Mouse (Mus musculus): Measurements from ENCODE around the gene Shroom3.
A peak's percentile ranks its signal among the peaks of the same experiment; 100 is the strongest.

Gene Shroom3

DNA sequence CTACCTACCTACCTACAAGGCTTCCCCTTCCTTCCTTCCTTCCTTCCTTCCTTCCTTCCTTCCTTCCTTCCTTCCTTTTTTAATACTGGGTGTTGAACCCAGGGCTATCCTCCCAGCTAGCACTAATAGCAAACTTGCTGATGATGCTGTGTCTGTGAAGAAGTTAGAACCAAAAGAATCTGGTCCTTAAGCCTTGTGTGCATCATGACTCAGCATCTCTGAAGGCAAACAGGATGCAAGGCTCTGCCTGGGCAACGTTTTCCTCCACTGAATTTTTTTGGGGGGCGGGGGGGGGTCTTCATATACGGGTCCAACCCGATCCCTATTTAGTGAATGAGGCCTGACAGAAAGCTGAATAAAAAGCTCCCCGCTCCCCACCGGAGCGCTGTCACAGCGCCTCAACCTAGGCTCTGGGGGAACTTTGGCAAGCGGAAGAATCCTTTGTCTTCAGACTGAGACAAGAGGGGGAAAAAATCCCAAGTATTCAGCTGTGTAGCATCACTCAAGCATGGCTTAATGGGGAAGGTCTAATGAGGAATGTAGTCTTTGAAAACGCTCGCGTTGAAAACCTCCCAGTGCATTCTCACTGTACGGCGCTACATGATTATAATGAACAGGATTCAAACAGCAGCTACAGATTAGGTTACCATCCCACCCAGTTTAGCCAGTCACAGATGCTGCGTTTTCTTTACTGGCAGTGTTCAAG is 15.0 kb downstream of the Shroom3 start:
- DNase-seq (ENCODE audit: low read depth, low spot score): peak; percentile 40

DNA sequence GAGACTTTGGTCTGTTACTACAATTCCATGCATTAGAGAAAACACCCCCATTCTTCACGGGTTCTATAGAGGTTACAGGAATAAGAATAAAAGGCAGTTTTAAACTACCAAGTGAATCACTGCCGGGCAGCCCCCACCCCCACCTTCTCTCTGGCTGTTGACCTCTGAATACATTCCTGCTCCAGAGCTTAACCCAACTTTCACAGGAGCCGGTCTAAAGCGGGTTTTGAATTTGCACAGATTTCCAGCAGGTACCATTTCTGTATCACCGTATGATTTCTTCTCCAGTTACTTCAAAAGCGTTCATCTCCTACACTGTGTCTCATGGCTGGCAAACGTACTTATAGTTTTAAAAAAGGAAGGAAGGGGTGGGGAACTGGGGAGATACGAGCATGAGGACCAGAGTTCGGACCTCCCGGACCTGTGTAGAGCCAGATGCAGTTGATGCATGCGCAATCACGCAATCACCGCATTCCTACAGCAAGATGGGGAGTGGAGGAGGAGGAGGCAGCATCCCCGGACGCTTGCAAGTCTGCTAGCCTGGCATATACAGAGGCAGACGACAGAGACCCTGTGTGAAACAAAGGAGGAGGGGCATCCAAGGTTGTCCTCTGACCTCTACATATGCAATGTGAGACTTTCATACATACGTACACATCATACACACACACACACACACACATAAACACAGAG is 15.7 kb downstream of the Shroom3 start:
- no peak for DNase-seq (ENCODE audit: low read depth, low spot score)

GRCm38 (mm10) chr5:92701750-92702149 is 18.5 kb downstream of the Shroom3 start:
- DNase-seq (ENCODE audit: low read depth, low spot score): no peak

GRCm38 (mm10) chr5:92703671-92704070 is 20.4 kb downstream of the Shroom3 start:
- no peak for DNase-seq (ENCODE audit: low read depth, low spot score)

- no peak for DNase-seq (ENCODE audit: low read depth, low spot score)
Observed at GRCm38 (mm10) chr5:92707921-92708491, 24.8 kb downstream of the Shroom3 start.

DNA sequence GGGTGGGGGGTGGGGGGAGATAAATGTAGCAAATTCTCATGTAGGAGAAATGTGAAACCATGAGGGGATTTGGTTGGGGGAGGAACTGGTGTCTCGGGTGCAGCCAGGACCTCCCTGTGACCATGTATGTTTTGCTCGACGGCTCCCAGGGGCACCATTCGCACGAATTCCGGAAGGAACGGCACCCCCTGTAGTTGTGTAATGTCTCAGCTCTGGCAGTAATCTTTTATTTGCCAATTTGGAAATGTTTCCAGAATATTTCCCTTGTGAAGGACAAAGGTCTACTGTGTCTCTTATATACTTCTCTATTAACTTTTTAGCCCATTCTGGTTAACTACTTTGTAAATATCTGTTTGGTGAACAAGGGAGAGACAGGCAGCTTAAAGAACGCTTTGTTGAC is 27.5 kb downstream of the Shroom3 start:
- no peak for DNase-seq (ENCODE audit: low read depth, low spot score)

- DNase-seq (ENCODE audit: low read depth, low spot score): peak; percentile 19
Observed at GRCm38 (mm10) chr5:92711666-92712290, 28.5 kb downstream of the Shroom3 start.

DNA sequence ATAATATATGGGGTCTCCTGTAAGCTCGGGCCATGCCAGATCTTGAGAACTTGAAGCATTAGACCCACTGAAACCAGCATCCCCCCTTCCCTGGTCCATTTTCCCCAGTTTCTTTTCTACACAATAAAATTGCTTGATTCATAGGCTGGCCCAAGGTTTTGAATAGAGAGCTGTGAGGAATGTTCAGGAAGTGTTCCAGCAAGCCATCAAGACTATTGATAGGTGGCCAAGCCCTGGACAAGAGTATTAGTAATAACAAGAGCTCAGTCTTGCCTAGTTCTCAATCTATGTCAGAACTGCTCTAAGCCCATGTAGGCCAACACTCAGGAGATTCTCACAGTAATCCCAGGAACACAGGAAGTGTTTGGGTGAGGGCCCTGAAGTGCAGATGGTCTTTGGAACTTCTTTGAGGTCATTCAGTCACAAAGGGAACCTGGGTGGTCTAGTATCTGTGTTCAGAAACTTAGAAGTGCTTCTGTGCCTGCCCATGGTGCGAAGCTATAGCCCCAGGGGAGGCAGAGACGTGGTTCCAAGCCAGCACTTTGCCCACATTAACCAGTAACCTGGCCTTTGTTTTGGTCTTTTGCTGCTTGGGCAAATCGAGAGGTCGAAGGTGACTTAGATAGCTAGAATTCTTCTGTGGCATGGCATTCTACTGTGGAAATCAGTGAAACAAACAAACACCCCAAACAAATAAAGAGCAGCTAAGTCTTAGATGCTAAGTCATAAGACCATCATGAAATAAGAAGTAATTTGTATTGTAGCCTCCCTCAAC is 29.6 kb downstream of the Shroom3 start:
- no peak for DNase-seq (ENCODE audit: low read depth, low spot score)

GRCm38 (mm10) chr5:92714886-92715285 is 31.7 kb downstream of the Shroom3 start:
- DNase-seq (ENCODE audit: low read depth, low spot score): no peak

- DNase-seq (ENCODE audit: low read depth, low spot score): no peak
Observed at GRCm38 (mm10) chr5:92715319-92715718, 32.1 kb downstream of the Shroom3 start.

DNA sequence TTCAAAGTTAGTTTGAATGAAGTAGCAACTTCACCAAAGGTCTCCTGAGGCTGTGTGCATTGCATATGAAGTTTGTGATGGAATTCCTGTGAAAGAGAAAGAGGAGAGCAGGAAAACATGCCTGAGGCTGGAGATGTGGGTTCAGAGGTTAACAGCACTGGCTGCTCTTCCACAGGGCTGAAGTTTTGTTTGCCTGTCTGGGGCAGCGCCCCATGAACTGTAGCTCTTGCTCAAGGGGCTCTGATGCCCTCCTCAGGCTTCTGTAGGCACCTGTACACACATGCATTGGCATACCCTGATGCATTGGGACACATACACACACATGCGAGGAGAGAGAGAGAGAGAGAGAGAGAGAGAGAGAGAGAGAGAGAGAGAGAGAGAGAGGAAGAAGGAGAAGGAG is 32.7 kb downstream of the Shroom3 start:
- no peak for DNase-seq (ENCODE audit: low read depth, low spot score)

- DNase-seq (ENCODE audit: low read depth, low spot score): no peak
Observed at GRCm38 (mm10) chr5:92717666-92718360, 34.6 kb downstream of the Shroom3 start.

DNA sequence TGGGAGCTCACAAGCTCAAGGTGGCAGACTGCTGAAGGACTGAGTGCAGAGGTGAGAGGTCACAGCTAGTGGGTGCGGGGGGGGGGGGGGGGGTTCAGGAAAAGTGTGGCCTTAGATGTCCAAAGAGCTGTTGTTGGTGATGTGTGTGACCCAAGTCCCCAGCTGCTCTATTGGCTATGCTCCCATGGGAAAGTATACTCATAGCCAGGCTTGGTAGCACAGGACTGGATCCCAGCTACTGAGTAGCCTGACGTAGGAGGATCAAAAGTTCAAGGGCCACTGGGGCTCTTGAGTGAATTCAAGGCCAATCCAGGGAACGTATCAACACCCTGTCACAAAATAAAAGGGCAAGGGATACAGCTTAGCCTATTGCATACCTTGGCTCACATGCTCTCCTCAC is 35.6 kb downstream of the Shroom3 start:
- no peak for DNase-seq (ENCODE audit: low read depth, low spot score)

- no peak for DNase-seq (ENCODE audit: low read depth, low spot score)
Observed at GRCm38 (mm10) chr5:92721610-92722009, 38.4 kb downstream of the Shroom3 start.

- DNase-seq (ENCODE audit: low read depth, low spot score): peak; percentile 76
Observed at GRCm38 (mm10) chr5:92725935-92726334, 42.7 kb downstream of the Shroom3 start.

DNA sequence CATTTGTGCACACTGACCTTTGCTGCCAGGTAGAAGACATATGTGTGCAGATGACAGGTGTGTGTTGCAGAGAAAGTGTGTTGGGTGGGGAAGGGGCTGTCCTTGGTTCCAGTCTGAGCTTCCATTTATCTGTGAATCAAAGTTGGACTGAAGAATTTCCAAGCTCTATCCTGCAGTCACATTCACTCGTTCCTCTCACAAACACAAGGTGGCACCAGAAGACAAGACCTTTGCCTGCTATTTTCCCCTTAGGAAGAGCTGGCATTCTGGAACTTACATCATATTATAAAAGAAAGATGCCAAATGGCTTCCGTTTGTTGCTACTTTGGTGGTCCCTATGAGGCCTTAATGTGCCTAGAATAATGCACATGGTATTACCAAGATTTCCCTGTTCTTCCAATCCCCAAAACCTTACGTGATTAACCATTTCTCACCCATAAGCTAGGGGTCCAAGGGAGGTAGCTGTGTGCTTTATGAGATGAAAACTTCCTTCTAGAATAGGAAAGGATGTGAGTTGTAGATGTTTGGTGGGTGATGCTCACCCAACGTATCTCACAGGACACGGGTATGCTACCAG is 45.1 kb downstream of the Shroom3 start:
- DNase-seq (ENCODE audit: low read depth, low spot score): peak; percentile 56

- DNase-seq (ENCODE audit: low read depth, low spot score): no peak
Observed at GRCm38 (mm10) chr5:92729221-92729620, 46.0 kb downstream of the Shroom3 start.

DNA sequence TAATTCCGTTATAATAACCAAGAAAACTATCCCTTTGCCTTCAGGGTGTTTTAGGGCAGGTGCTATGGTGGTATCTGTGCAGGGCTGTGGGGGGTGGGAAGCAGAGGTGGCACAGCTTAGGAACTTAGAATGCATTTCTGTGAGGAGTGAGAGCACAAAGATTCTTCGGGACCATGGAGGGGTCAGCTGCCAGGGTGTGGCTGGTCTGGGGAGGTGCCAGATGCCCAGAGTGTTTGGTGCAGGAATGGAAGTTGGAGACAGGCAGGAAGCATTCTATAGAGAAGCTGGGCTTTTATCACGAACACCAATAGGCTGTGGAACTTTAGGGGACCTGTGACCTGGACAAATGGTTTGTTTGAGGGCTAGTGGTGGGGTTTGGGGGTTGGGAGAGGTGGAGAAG is 58.6 kb downstream of the Shroom3 start:
- no peak for DNase-seq (ENCODE audit: low read depth, low spot score)

DNA sequence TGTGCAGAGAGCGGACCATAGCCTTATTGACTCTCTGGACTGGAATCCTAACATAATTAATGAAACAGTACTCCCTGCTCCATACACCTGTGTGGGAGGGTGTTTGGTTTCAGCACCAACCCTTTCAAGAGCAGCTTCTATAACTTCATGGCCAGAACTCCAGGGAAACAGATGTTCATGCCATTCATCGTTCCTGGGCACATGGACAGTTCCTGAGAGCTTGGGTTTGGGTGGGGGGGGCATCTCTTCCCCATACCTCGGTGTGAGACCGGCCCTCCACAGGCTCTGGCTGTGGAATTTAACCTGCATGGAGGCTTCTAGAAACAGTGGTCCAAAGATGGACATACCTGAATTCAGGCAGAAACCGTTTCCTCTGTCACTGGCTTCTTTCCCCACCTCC is 59.5 kb downstream of the Shroom3 start:
- peak; percentile 32 for DNase-seq (ENCODE audit: low read depth, low spot score)

GRCm38 (mm10) chr5:92745390-92746253 is 62.4 kb downstream of the Shroom3 start:
- no peak for DNase-seq (ENCODE audit: low read depth, low spot score)

Measured in forelimb bud, embryonic 11.5 days (tissue).